10 mouse cellular contexts compared by ENCODE assay signal in genomic region chr3:108081681-108082080, GRCm38 (mm10). TPM values are rescaled to one million over a fixed set of nuclear protein-coding genes. Genes with fewer than 3 reads are reported as not detected.
DNase-seq lines count a peak whose midpoint lies in the region; ATAC-seq and TF ChIP-seq lines count a peak whose summit lies in the region.
"Had no signal": no experiment of that assay in that cellular context is flagged by ENCODE, and none has a peak within 500 bp of the region (broad histone marks: within the 10 kb centered on the region; RNA-seq: fewer than 3 reads in every experiment).

No protein-coding gene starts in this region.

- peak overlapping the region; percentile 24 for H3K9ac ChIP-seq in heart, embryonic 13.5 days
- no peak overlapping the region for H3K9ac ChIP-seq in embryonic facial prominence, embryonic 15.5 days
- no peak overlapping the region for H3K9ac ChIP-seq in midbrain, embryonic 12.5 days (replicated peaks)

- TF ChIP-seq CTCF in G1E (IDR thresholded peaks at IDR 0.05; ENCODE audit: low read depth, low read length): no peak

- peaks cover 53% of the 10 kb centered on the region for H3K4me1 ChIP-seq in heart, embryonic 13.5 days
- peaks cover 80% of the 10 kb centered on the region for H3K4me1 ChIP-seq in G1E (ENCODE audit: insufficient read depth, low read depth, low read length)
- H3K4me1 ChIP-seq in embryonic facial prominence, embryonic 15.5 days: peaks cover 50% of the 10 kb centered on the region
- H3K4me1 ChIP-seq in midbrain, embryonic 12.5 days: peaks cover 48% of the 10 kb centered on the region

- DNase-seq in heart, adult 9 months (ENCODE audit: low spot score in 2 of 2): no peak
- no peak for DNase-seq in G1E (ENCODE audit: low spot score)
- DNase-seq in right cerebral cortex, postnatal 36 days (ENCODE audit: low spot score in 2 of 2): no peak
- DNase-seq in urinary bladder, adult 18-20 months (ENCODE audit: low spot score in 2 of 2): no peak
- DNase-seq: cerebellum, postnatal 36 days; kidney, postnatal 10 days had no signal

- peaks cover 41% of the 10 kb centered on the region for H3K36me3 ChIP-seq in heart, embryonic 13.5 days
- peaks cover 85% of the 10 kb centered on the region for H3K36me3 ChIP-seq in G1E (replicated peaks)
- peaks cover 40% of the 10 kb centered on the region for H3K36me3 ChIP-seq in embryonic facial prominence, embryonic 15.5 days
- peaks cover 33% of the 10 kb centered on the region for H3K36me3 ChIP-seq in midbrain, embryonic 12.5 days

- peak overlapping the region; percentile 97 for H3K4me2 ChIP-seq in heart, embryonic 13.5 days
- H3K4me2 ChIP-seq in embryonic facial prominence, embryonic 15.5 days (replicated peaks): no peak overlapping the region
- H3K4me2 ChIP-seq in midbrain, embryonic 12.5 days (replicated peaks): peak overlapping the region; percentile 32

- H3K27ac ChIP-seq in heart, embryonic 13.5 days (replicated peaks): peak overlapping the region; percentile 48
- H3K27ac ChIP-seq in embryonic facial prominence, embryonic 15.5 days (replicated peaks): 0 out of 2 replicates have a peak overlapping the region, but pooled peaks have one; percentile 17
- H3K27ac ChIP-seq in midbrain, embryonic 12.5 days (replicated peaks): 0 out of 2 replicates have a peak overlapping the region, but pooled peaks have one; percentile 32

- WGBS in heart, embryonic 13.5 days: 41% methylated on average over 4 of the region's 4 CpGs
- WGBS in embryonic facial prominence, embryonic 15.5 days: 57% methylated on average over 4 of the region's 4 CpGs
- WGBS in midbrain, embryonic 12.5 days: 41% methylated on average over 4 of the region's 4 CpGs

- no peak for ATAC-seq in heart, embryonic 13.5 days (ENCODE audit: extremely low read depth, insufficient number of reproducible peaks, low FRiP score, low TSS enrichment)
- ATAC-seq in G1E (ENCODE audit: extremely low read depth, insufficient number of reproducible peaks, low FRiP score, poor library complexity, severe bottlenecking): no peak
- no peak for ATAC-seq in embryonic facial prominence, embryonic 15.5 days (ENCODE audit: insufficient number of reproducible peaks, low FRiP score, low TSS enrichment, low read depth)
- no peak for ATAC-seq in midbrain, embryonic 12.5 days (ENCODE audit: low FRiP score, low read depth)
- ATAC-seq: lung, postnatal 0 days had no signal

- H3K4me3 ChIP-seq in heart, embryonic 13.5 days: peak overlapping the region; percentile 16; the same call in 1 of the 2 replicates
- H3K4me3 ChIP-seq in G1E (ENCODE audit: low read depth, low read length): peak overlapping the region; percentile 95; the same call in 1 of the 2 replicates
- no peak overlapping the region for H3K4me3 ChIP-seq in embryonic facial prominence, embryonic 15.5 days (replicated peaks)
- H3K4me3 ChIP-seq in midbrain, embryonic 12.5 days: no peak overlapping the region

- no peaks in the 10 kb centered on the region for H3K27me3 ChIP-seq in heart, embryonic 13.5 days (replicated peaks)
- H3K27me3 ChIP-seq in G1E (ENCODE audit: insufficient read depth, low read length): peaks cover 2% of the 10 kb centered on the region; the same call in 1 of the 2 replicates
- H3K27me3 ChIP-seq in embryonic facial prominence, embryonic 15.5 days: no peaks in the 10 kb centered on the region
- H3K27me3 ChIP-seq in midbrain, embryonic 12.5 days: no peaks in the 10 kb centered on the region

- H3K9me3 ChIP-seq in heart, embryonic 13.5 days: no peaks in the 10 kb centered on the region
- H3K9me3 ChIP-seq in G1E (replicated peaks): no peaks in the 10 kb centered on the region
- H3K9me3 ChIP-seq in embryonic facial prominence, embryonic 15.5 days (replicated peaks): no peaks in the 10 kb centered on the region
- no peaks in the 10 kb centered on the region for H3K9me3 ChIP-seq in midbrain, embryonic 12.5 days

RNA-seq across cellular contexts. Expression of gene Ampd2, which starts 4.8 kb away (rescaled TPM):
- polyA plus RNA-seq in heart, embryonic 13.5 days (2015; fragmentation: Nextera tagmentation; extraction: Ambion mirVana): 29.4 and 30.3 TPM in 2 replicates
- total RNA-seq in G1E (2014; fragmentation: Nextera tagmentation) (169 and 188 TPM in 2 replicates), G1E (2017) (81.6 and 85.9 TPM in 2 replicates)
- polyA plus RNA-seq in G1E (2012): 380 and 438 TPM in 2 replicates
- 44.3 and 44.9 TPM in 2 replicates for polyA plus RNA-seq in embryonic facial prominence, embryonic 15.5 days (2015; fragmentation: Nextera tagmentation; extraction: Ambion mirVana)
- 50.7 and 51.5 TPM in 2 replicates for polyA plus RNA-seq in midbrain, embryonic 12.5 days (2016; fragmentation: Nextera tagmentation; extraction: Ambion mirVana)

RNA-seq across cellular contexts. Expression of gene Gnat2, which starts 10.9 kb away (rescaled TPM):
- 0.20 and 1.3 TPM in 2 replicates for polyA plus RNA-seq in heart, embryonic 13.5 days (2015; fragmentation: Nextera tagmentation; extraction: Ambion mirVana)
- total RNA-seq in G1E (2014; fragmentation: Nextera tagmentation) (9.0 and 10.2 TPM in 2 replicates), G1E (2017) (2.0 and 4.5 TPM in 2 replicates)
- 0.85 and 2.4 TPM in 2 replicates for polyA plus RNA-seq in G1E (2012)
- polyA plus RNA-seq in embryonic facial prominence, embryonic 15.5 days (2015; fragmentation: Nextera tagmentation; extraction: Ambion mirVana): 0.39 and 0.61 TPM in 2 replicates
- 0.41 and 0.50 TPM in 2 replicates for polyA plus RNA-seq in midbrain, embryonic 12.5 days (2016; fragmentation: Nextera tagmentation; extraction: Ambion mirVana)

RNA-seq across cellular contexts. Expression of gene Gstm4, which starts 37.0 kb away (rescaled TPM):
- 15.2 and 16.4 TPM in 2 replicates for polyA plus RNA-seq in heart, embryonic 13.5 days (2015; fragmentation: Nextera tagmentation; extraction: Ambion mirVana)
- total RNA-seq in G1E (2014; fragmentation: Nextera tagmentation): not detected in 2 replicates
- total RNA-seq in G1E (2017): not detected in 2 replicates
- polyA plus RNA-seq in G1E (2012): not detected in 2 replicates
- polyA plus RNA-seq in embryonic facial prominence, embryonic 15.5 days (2015; fragmentation: Nextera tagmentation; extraction: Ambion mirVana): 12.7 and 15.3 TPM in 2 replicates
- 12.6 and 13.5 TPM in 2 replicates for polyA plus RNA-seq in midbrain, embryonic 12.5 days (2016; fragmentation: Nextera tagmentation; extraction: Ambion mirVana)

Comparison
In these comparisons a context has a peak if more than half of its experiments do, and no peak if none do; other contexts are left out.
1. H3K4me3 ChIP-seq: peak in heart, embryonic 13.5 days (single experiment) and G1E (single experiment); none in embryonic facial prominence, embryonic 15.5 days (single experiment) and midbrain, embryonic 12.5 days (single experiment).
2. RNA of gene Gstm4, which starts 37.0 kb away (polyA plus RNA-seq): 12.7 to 15.3 TPM in embryonic facial prominence, embryonic 15.5 days, 15.2 to 16.4 TPM in heart, embryonic 13.5 days and 12.6 to 13.5 TPM in midbrain, embryonic 12.5 days; not detected in G1E; every median in the first group is over 10 times any median in the second.
3. Peak in every context shown above with its lines, with median percentiles within 50 percentile points of each other: H3K27ac ChIP-seq.